Mouse (Mus musculus): Measurements from ENCODE around the gene Slc8a3.
"Not testable (repeated sequence)": the region's sequence is repeated elsewhere in the genome, so short reads cannot be mapped to it uniquely, and the experiment has no call there.

Slc8a3 gene

GRCm38 (mm10) chr12:81332875-81333421 is at the start of gene Slc8a3:
Gene Slc8a3, minus strand, starts transcription at chr12:81333180.
- no peak for DNase-seq (ENCODE audit: low read depth, low spot score)

- not testable (repeated sequence) for DNase-seq (ENCODE audit: low read depth, low spot score)
Measured at GRCm38 (mm10) chr12:81379364-81379763, 46.4 kb upstream of the Slc8a3 start, which contains the start of gene Gm4787. Gene Gm4787, minus strand, starts transcription at chr12:81379464.

GRCm38 (mm10) chr12:81333841-81334240 is 861 bp upstream of the Slc8a3 start:
- no peak for DNase-seq (ENCODE audit: low read depth, low spot score)

DNA sequence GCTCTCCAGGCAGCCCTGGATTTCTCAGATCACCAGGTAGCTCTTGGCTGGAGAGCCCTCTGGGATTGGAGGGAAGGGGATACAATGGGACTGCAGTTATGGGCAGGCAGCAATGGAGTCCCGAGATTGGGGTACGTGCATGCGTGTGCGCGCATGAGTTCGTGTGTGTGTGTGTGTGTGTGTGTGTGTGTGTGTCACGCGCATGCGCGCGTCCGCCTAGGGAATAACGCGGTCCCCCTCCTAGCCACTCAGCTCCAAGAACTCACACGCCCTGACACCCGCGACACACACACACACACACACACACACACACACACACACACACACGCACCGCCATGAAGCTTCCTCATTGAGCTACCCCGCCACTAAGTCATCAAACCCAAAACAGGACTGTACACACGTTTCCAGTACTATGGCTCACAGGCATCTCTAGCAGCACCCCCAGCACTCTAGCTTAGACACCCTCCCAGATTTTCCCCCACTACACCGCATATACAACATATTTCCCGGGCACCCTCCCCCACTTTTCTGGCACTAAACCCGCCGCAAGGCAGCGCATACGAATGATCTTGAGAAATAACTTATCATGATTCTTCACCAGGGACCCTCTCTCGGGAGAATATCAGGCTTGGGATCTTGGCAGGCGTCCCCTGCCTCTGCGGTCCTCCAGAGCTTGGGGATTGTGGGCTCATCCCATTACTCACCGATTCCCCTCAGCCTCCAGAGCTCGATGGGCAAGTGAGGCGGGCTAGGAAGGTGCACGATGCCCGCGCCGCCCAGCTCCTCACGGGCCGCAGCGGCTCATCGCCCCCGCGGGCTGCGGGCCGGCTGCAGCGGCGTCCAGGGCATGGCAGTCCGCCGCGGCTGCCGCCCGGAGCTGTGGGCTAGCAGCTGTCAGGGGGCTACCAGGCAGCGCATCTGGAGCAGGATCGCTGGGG is 774 bp downstream of the Slc8a3 start:
- DNase-seq (ENCODE audit: low read depth, low spot score): no peak

DNA sequence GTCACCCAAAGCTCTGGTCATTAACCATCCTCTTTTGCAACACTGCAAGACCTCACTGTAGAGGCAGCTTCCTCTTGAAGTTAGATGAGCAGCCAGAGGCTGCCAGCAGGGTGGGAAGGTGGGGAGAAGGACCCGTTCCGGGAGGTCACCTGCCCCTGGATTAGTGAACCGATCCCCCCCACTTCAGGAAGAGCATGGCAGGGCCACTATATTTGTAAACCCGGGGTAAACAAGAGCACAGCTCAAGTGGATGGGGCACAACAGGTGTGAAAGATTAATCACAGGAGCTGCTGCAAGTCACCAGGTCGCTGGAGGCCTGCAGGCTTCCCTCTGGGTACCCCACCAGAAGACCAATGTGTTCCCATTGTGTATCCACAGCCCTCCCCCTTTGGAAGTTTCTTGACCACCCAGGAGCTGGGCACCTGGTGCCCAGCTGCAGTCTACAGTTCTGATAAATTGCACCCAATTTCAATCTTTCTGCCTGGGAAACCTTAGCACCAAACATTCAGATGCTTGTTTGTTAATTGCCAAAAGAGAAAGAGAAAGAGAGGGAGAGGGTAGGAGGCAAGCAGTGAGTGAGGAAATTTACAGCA is 1.8 kb downstream of the Slc8a3 start:
- no peak for DNase-seq (ENCODE audit: low read depth, low spot score)

DNA sequence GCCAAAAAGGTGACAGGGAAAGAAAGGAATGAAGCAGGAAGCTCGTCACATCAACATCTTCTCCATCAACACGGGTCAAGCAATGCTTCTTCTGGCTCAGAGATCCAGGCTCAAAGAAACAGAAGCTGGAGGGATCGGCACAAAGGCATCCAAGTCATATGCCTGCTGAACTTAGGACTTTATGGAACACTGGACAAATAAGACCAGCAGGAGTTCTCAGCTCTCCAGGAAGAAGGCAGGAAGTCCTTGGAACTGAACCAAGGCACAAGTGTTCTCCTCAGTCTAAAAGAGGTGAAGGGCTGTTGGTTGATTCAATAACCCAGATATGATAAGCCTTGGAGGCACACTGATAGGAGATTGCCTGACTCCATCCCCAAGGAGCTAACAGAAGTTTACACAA is 8.0 kb downstream of the Slc8a3 start:
- DNase-seq (ENCODE audit: low read depth, low spot score): no peak

DNA sequence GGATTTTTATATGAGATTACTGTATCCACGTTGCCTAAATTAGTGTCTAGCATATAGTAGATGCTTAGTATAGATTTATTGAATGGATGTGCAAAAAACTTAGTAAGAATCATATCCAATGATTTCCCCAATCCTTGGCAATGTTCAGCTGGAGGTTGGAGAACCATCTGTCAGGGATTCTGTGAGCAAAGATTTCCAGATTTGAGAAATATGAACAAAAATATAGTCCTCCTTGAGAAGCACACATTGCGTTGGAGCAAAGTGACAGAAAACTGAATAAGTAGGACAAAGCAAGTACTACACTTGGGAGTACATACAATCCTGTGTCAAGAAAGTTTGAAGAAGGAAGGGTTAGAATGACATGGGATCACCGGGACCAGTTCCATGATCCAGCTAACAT is 8.9 kb downstream of the Slc8a3 start:
- no peak for DNase-seq (ENCODE audit: low read depth, low spot score)

GRCm38 (mm10) chr12:81321021-81321420 is 12.0 kb downstream of the Slc8a3 start:
- DNase-seq (ENCODE audit: low read depth, low spot score): no peak

GRCm38 (mm10) chr12:81317811-81318210 is 15.2 kb downstream of the Slc8a3 start:
- no peak for DNase-seq (ENCODE audit: low read depth, low spot score)

GRCm38 (mm10) chr12:81315953-81316352 is 17.0 kb downstream of the Slc8a3 start:
- no peak for DNase-seq (ENCODE audit: low read depth, low spot score)

DNA sequence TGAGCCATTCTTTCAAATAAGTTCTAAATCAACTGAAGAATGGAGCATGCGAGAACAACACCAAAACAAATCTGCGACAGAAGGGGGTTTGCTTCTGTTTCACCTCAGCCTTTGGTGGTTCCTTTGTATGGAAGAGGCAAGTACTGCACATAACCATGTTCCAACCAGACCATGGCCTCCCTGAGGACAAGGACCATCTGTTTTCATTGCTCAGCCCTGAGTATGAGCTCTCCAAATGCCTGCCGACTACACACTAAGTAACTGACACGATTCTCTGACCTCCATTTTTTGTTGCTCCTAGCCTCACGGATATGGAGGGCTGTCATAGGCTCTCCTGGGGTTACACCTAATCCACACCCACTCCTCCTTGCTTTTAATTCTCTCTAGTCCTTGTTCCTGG is 29.4 kb downstream of the Slc8a3 start:
- no peak for DNase-seq (ENCODE audit: low read depth, low spot score)

GRCm38 (mm10) chr12:81294613-81295012 is 38.4 kb downstream of the Slc8a3 start:
- DNase-seq (ENCODE audit: low read depth, low spot score): no peak

DNA sequence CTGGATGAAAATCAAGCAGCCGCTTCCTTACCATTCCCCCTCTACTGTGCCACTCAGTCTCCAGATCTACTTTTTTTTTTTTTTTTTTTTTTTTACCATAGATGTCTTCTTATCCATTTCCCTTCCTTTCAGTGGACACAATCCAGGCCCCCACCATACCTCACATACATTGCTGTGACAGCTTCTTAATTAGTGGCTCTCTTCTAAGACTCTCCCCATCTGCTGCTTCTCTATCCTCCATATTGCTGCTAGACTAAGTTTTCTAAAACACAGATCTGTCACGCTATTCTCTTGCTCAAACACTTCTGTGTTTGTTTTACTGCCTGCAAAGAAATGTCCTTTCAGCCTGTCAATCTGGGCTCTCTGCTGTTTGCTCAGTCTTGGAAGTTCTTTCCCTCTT is 54.9 kb downstream of the Slc8a3 start:
- no peak for DNase-seq (ENCODE audit: low read depth, low spot score)

DNA sequence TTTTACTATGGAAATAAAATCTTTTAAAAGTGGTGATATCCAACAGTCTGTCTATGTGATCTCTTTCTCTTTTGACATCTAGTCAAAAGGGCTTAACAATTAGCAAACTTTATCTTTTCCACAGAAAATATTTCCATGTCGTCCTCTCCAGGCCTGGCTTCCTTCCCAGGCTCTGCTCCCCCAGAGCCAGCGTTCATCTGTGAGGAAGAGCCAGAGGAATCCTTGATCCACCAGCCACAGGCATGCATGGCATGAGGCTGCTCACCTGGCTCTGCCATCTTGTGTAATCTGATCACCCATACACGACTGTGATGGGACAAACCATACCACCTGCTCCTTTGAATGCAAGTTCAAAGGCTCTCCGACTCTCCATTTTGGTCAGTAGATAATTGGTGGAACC is 58.4 kb downstream of the Slc8a3 start:
- DNase-seq (ENCODE audit: low read depth, low spot score): no peak

DNA sequence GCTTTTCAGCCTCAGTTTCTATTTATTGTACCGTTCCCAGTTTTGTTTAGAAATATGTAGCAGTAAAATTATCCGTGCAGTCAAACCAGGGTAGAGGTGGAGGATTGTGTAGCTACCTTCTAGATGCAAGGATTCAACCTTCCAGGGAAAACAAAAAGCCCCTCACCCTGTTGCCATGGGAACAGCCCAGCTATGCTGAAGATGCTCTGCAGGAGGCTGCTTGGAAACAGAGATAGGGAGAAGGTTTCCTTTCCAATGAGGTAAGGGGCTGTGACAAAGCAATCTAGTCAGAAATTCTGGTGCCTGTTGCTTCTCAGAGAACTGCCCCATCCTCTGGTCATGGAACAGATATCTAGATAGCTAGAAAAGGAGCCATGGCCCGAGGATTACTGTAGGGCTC is 59.6 kb downstream of the Slc8a3 start:
- no peak for DNase-seq (ENCODE audit: low read depth, low spot score)

GRCm38 (mm10) chr12:81269246-81269645 is 63.7 kb downstream of the Slc8a3 start:
- DNase-seq (ENCODE audit: low read depth, low spot score): no peak

GRCm38 (mm10) chr12:81262821-81263220 is 70.2 kb downstream of the Slc8a3 start:
- DNase-seq (ENCODE audit: low read depth, low spot score): no peak

DNA sequence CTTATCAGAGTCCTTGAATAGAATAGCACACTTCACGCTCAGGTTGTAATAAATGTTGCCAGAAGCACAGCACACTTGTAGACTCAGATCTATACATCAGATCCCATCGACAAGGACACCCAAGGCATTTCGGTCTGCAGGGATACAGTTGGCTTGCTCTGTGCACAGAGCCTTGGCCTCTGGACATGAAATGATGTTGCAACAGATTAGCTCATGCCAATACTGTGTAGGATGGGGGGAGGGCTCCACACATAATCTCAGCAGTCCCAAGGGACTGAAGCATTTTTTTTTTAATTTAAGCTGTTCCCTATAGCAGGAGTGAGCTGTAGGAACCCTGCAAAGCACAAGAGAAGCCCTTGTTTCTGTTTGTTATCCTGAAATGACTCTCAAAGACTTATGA is 74.8 kb downstream of the Slc8a3 start:
- DNase-seq (ENCODE audit: low read depth, low spot score): no peak

- no peak for DNase-seq (ENCODE audit: low read depth, low spot score)
Measured at GRCm38 (mm10) chr12:81245411-81245810, 87.6 kb downstream of the Slc8a3 start.

DNA sequence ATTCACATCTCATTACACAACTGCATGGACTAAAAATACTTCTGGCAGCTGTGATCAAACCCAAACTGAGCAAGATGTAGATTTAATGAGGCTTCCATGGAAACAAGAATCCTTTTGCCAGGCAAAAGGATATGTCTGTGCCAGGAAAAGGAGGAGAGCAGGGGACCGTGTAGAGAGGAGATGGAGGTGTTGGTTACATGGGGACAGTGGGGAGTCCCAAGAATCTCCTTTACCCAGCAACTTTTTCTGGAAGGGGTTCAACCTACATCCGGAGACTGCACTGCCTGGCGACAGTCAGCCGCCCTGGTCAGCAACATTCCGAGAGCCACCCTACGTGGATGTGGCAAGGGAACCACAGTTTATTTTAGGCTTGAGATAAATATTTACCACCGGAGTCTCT is 88.0 kb downstream of the Slc8a3 start:
- no peak for DNase-seq (ENCODE audit: low read depth, low spot score)

- no peak for DNase-seq (ENCODE audit: low read depth, low spot score)
Measured at GRCm38 (mm10) chr12:81244492-81244891, 88.5 kb downstream of the Slc8a3 start.

GRCm38 (mm10) chr12:81241676-81242075 is 91.3 kb downstream of the Slc8a3 start:
- no peak for DNase-seq (ENCODE audit: low read depth, low spot score)

- DNase-seq (ENCODE audit: low read depth, low spot score): no peak
Measured at GRCm38 (mm10) chr12:81241096-81241495, 91.9 kb downstream of the Slc8a3 start.

Data from A20 (cell line).